Mouse (Mus musculus) NIH3T3 (cell line): ENCODE measurements around the gene Tspan4.

Source experiments
- DNase-seq: peaks from one replicate; pipeline ENCODE4 v3.0.0-alpha.2; 2012; ENCODE audit warnings: low read depth

Tspan4 gene

DNA sequence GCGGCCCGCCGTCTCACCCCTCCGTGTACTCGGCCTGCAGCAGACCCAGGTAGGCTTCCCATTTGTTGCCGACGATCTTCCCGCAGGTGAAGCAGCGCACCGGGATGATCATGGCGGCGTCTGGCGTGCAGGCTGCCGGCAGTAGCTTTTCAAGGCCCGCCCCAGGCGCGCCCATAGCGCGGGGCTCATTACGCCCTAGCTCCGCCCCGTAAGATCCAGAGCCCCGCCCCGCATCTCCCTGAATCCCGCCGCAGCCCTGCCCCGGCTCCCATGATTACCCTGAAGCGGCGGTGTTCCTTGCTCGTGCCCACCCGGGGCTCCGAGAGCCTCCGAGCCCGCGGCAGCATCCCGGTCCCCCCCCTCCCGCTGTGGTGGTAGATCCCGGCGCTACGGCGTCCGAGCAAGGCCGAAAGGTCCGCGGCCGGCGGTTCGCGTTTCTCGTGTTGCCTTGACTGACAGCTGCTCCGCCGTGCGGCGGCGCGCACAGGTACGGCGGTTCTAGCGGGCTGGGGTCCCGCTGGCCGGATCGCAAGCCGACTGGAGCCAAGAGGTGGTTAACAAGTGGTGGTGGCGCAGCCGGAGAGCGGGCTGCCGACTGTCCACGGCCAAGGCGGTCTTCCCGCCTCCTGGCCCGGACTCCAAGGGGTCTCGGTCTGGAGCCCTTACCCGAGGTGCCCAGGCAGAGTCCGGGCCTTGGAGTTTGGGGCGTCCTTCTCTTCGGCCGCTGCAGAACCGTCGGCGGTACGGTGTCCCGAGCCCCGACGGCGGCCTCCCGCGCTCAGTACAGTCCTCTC lies at the start of gene Tspan4, which contains the start of gene Polr2l:
Gene Tspan4, plus strand, starts transcription at position 230 of the 794 bp plus-strand sequence.
Gene Polr2l, minus strand, starts transcription at position 122 of the 794 bp plus-strand sequence.
- peak; percentile 88 for DNase-seq

GRCm38 (mm10) chr7:141426948-141427730 lies 47.9 kb upstream of the Tspan4 start:
- DNase-seq: no peak

GRCm38 (mm10) chr7:141428701-141429100 lies 46.3 kb upstream of the Tspan4 start:
- no peak for DNase-seq

DNA sequence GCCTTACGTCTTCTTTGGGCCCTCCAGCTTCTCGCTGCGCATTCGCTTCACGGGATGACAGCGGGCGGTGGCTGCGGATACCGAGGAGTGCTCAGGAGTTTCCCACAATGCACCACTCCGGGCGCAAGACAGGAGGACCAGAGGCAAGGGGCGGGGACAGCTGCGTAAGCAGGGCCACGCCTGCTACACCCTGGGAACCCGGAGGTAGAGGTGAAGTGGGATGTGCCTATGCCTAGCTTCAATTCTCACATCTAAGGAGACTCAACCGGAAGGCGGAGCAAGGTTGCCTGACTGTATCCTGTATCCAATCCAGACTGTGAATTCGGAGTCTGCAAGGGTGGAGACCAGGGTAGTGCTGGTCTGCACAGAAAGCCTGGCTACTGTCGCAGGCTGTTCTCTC lies 45.7 kb upstream of the Tspan4 start, which contains the start of gene Cend1:
Gene Cend1, minus strand, starts transcription at position 182 of the 400 bp plus-strand sequence.
- no peak for DNase-seq

DNA sequence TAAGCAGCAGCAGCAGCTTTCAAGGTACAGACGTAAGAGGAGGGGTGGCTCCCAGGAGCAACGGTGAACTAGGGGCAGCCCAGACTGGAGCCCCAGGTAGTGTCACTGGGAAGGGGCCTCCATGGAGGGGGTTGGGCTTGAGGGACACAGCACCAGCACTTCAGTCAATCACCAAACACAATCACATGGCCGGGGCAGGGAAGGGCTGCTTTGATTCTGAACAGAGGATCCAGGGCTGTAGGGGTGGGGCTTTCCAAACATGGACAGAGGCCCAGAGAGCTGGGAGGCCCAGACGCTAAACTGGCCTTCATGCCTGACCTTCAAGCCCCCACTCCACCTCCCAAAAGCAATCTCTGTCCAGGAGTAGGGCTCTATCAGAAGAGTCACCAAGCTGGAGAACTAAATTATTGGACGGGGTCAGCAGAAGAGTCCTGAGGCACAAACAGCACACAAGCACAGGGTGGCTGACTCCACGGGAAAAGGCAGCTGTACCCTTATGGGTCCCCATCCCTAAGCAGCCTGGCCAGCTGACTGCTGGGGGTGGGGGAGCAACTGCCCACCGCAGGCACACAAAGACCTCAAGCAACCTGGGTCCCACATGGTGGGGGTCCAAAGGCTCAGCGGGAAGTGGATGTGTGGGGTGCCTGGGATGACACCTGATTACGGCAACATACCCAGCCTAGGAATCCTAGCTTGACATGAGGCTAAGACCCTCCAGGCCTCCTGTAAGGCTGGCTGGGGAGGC lies 45.0 kb upstream of the Tspan4 start:
- DNase-seq: no peak

DNA sequence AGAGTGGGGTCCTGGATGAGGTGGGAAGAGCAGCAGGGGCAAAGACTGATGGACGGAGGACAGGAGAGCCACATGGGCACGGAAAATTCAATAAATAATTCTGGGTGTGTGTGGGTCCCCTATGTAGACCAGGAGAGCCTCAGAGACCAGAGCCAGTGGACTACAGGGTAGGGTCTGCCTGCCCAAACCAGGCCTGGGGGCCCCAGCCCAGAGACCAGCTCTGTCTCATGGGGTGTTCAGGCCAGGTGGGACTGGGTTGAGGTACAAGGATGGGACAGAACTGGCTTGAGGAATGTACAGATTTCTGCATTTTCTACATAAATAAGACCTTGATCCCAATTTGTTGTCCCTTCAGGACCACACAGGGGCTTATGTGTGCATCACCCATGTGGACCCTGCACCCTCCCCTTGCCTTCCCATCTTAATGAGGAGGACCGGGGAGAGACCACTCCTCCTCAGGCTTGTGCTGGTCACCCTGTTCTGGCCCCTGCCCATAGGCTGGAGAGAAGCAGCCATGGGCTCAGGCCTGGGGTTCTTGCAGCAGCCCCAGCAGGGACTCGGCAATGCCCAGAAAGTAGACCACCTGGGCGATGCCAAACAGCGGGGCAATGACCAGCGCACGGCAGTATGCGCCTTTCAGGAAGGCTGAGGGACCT lies 44.3 kb upstream of the Tspan4 start:
- no peak for DNase-seq

DNA sequence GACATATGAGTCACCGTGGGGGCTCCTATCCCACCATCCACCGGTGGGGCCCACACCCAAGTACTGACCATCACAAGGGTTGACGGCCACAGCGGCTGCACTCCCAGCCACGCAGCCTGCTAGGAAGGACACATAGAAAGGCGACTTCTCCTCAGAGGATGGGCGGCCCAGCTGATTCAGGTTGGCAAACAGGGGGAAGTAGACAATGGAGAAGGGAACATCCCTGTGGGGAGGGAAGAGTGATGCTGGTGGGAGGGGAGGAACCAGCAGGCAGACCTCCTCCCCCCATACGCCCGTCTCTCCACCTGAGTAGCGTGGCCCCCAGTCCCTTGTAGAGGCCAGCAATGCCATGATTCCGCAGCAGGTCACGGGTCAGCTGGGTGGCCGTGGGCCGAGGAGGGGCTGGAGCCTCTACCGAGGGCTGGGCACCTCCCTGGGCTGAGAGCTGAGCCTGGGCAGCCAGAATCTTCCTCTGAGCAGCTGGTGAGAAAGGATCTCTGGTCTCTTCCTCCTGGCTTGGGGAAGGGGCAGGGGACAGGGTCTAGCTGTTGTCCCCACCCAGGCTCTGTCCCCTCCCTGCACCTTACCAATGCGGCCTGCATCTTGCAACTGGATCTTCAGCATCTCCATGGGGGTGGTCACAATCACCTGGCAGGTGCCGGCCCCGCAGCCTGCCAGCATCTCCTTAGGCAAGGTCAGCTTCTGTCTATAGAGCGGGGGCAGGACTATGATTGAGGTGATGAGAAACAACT lies 43.4 kb upstream of the Tspan4 start:
- DNase-seq: no peak

- DNase-seq: peak; percentile 69
Observed at GRCm38 (mm10) chr7:141432186-141432611, 42.8 kb upstream of the Tspan4 start.

DNA sequence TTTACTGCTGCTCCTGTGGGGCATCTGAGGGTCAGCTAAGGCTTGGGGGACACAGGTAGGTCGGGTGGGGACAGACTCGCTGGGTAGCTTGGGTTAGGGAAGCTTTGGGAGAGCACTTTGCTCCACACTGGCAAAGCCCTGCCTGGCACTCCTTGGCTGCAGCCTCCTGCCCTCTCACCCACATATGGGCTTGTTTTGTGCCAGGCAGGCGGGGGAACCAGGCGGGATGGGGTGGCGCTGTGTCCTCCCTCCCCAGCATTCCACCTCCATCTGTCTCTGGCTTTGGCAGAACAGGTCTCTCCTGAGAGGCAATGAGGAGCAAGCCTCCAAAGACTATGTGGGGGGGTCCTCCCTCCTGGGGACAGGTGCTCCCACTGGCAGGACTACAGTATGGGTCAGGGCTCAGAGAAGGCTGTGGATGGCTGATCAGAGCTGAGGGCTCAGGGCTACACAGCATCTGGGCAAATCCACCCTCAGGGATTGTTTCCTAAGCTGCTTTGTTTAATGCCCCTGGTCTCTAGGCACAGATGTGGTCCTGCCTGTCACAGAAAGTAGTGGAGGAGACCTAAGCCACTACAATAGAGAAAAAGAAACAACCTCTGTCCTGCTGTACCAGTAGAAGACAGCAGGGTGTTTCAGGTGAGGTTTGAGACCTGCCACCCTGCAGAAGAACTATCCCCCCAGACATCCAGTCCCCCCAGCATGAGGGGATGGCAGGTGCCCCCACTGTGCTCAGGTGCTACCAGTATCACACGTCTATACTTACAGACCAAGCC lies 42.1 kb upstream of the Tspan4 start:
- no peak for DNase-seq

DNA sequence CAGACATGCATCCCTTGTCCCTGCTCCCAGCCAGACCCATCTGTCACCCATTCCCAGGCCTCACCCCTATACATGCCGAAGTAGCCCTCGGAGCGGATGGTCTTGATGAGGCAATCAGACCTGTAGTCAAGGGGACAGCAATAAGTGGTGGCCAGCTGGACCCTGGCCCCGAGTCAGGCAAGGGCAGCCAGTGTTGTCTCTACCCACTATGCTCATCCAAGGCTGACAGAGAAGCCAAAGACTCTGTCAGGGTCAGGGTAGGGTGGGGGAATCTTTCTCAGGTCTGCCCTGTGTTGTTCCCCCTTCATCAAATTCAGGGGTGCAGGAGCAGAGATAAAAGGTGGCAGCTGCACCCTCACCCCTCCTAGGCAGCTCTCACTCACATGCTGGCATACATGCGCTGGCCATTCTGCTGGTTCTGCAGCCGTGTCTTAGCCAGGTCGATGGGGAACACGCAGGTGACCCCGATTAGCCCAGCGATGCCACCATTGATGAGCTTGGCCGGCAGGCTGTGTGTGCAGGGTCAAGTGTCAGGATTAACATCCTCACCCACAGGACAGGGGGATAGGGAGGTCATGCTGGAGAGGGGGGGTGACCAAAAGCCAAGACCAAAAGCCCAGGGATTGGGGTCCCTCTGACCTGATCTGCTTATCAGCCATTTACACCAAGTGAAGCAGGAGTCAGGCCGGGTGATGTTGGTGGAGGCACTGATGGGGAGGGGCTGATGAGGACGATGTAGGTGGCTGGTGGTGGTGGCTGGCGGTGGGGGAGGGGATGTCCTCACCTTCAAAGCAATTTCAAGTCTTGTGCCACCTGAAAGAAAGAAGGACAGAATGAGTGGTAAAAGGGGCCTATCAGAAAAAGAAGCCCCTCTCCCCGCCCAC lies 41.3 kb upstream of the Tspan4 start:
- DNase-seq: no peak

GRCm38 (mm10) chr7:141434464-141434863 lies 40.6 kb upstream of the Tspan4 start:
- no peak for DNase-seq

DNA sequence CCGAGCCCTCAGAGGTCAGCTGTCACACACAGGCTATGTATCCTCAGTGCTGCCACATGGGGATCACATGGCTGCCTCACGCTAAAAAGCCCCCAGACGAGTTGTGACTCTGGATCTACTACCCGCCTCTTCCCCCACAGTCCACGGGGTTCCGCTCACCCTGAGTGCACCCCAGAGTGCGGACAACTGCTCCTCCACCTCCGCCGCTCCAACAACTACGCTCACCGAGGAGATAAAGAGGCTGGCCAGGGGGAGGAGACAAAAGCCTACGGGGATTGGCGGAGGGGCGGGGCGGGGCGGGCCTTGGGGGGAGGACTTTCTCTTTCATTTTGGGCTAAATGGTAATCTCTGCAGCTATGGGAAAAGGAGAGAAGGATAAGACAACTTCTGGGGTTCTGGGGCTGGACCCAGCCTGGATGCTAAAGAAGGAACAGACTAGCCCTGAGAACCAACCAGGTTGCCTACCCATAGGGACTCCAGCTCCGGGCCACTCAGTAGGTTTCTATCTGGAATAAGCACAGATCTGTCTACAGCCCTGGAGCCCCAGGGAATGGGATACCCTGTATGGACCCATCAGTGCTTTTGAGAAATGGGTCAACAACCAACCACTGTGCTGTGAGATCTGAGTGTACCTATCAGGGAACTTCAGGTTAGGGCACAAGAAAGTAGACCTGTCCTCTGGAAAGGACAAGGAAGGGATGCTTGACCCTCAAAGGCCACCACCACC lies 39.7 kb upstream of the Tspan4 start:
- DNase-seq: peak; percentile 76

DNA sequence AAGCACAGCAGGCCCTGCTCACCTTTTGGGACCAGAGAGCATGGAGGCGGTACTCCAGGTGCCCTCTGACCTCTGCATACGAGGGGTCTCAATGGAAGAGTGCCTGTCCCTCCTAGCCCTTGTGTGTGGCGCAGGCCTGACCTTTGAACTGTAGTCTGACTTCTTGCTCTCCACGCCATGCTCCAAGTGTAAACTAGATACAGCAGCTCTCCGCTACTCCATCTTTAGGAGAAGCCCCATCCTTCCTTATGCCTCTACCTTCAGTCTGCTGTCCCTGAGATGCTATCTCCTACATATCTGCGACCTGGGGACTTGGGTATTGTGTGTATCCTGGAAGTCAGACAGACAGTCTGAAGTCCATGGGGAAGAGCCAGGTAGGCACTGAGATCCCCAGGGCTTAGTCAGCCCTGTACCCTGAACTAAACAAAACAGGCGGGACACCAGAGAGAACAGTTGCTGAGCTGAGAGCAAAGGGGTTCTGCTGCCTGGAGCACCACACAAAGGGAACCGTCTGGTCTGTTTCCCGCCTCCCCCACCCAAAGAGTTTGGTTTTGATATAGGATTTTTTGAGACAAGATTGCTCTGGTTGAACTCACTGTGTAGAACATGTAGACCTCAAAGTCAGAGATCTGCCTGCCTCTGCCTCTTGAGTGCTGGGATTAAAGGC lies 39.1 kb upstream of the Tspan4 start:
- DNase-seq: no peak

GRCm38 (mm10) chr7:141436523-141436892 lies 38.5 kb upstream of the Tspan4 start:
- no peak for DNase-seq

GRCm38 (mm10) chr7:141437178-141438120 lies 37.6 kb upstream of the Tspan4 start, which contains the start of gene Slc25a22:
Gene Slc25a22 (minus strand): TSS chr7:141437892.
- peak; percentile 86 for DNase-seq

GRCm38 (mm10) chr7:141438201-141438968 lies 36.7 kb upstream of the Tspan4 start:
- DNase-seq: no peak
